Mouse (Mus musculus) heart, adult 18-20 months (tissue): ENCODE data around the gene Mylpf. TPM values are rescaled to one million over a fixed set of nuclear protein-coding genes. Genes with fewer than 3 reads are reported as not detected.
"Not testable (repeated sequence)": the region's sequence is repeated elsewhere in the genome, so short reads cannot be mapped to it uniquely, and the experiment has no call there.

Experiments used
- DNase-seq, 2 experiments: peaks; one replicate each; pipeline ENCODE4 v3.0.0; 2021 to 2022; ENCODE audit warnings: mixed read lengths in 1 of 2
- total RNA-seq, 2 experiments: library from RNA; stranded (reverse); gene quantifications; 2 replicates each; pipeline ENCODE4 v1.2.3; 2021

Mylpf gene
- total RNA-seq, 2 experiments from 2014 or later = 1.1 to 3.7 TPM

DNA sequence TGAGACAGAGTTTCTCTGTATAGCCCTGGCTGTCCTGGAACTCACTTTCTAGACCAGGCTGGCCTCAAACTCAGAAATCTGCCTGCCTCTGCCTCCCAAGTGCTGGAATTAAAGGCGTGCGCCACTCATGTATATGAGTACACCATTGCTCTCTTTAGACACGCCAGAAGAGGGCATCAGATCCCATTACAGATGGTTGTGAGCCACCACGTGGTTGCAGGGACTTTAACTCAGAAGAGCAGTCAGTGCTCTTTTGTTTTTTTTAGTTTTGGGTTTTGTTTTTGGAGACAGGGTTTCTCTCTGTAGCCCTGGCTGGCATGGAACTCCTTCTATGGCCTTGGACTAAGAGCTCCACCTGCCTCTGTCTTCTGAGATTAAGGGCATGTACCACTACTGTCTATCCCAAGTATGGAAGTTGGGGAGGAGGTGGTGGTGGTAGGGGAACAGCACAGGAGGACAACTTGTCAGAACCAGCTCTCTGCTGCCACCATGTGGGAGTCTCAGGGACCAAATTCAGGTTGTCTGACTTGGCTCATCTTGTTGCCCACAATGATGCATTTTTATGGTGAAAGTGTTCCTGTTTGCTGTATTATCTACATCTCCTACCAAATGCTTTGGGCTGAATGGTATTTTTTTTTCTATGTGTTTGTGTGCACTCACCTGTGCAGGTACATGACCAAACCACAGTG is 20.1 kb downstream of the Mylpf start:
- peak; percentile 74 to 87 for DNase-seq

DNA sequence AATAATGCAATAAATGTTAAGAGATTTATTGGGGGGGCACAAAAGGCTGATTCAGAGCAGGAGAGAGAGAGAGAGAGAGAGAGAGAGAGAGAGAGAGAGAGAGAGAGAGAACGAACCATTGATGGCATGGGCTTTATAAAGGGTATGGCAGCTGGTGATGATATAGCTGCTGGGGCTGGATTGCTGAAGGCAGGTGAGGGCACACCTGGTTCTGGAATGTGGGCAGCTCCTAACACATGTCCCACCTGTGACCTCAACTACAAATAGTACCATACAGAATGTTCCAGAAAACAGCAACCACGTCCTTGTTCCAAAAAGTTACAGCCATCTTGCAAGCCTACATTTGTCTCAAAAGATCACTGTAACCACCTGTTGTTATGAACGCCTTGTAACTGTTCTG is 22.7 kb downstream of the Mylpf start:
- no peak for DNase-seq

- no peak for DNase-seq
Measured at GRCm38 (mm10) chr7:127231826-127232621, 23.3 kb downstream of the Mylpf start.

- DNase-seq = peak; percentile 85 to 89
Measured at GRCm38 (mm10) chr7:127232622-127233367, 24.1 kb downstream of the Mylpf start, which contains the start of the genes Zfp553 and Sept1. Gene Zfp553 (plus strand): TSS chr7:127233061. Gene Sept1 (minus strand): TSS chr7:127233130.

DNA sequence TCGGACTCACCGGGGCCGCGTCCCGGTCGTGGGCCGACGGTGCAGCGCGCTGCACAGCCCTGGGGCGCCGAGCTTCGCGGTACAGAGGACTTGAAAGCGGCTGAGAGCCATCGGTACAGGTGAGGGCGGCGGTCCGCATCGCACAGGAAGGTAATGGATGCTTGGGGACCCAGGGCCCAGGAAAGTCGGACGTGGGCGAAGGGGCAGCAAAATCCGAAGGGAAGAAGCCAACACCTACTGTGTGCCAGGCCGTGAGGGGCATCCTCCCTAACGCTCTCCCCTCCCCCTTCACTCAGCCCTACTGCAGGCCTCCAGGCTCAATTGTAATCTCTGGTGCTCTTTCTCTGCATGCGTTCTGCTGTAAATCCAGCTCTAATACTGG is 24.7 kb downstream of the Mylpf start:
- no peak for DNase-seq

- no peak for DNase-seq
Measured at GRCm38 (mm10) chr7:127233765-127234164, 25.1 kb downstream of the Mylpf start.

GRCm38 (mm10) chr7:127234777-127235176 is 26.1 kb downstream of the Mylpf start:
- no peak for DNase-seq

DNA sequence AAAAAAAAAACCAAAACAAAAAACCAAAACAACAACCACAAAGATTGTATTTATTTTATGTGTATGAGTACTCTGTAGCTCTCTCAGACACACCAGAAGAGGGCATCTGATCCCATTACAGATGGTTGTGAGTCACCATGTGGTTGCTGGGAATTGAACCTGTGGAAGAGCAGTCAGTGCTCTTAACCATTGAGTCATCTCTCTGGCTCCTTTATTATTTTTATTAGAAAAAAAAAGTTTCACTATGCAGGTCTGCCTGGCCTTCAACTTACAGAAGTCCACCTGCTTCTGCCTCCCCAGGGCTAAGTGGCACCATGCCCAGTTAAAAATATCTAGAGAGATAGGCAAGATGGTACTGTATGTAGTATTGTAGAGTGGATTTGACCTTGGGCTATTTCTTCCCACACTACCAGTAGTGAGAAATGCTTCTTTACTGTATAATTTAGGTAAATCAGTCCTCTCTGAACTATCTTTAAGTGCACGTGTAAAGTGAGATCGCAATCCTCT is 34.7 kb downstream of the Mylpf start:
- no peak for DNase-seq

- DNase-seq = peak; percentile 95 to 97
Measured at GRCm38 (mm10) chr7:127243870-127244657, 35.4 kb downstream of the Mylpf start, which contains the start of gene Zfp771. Gene Zfp771 (plus strand): TSS chr7:127244274.

DNA sequence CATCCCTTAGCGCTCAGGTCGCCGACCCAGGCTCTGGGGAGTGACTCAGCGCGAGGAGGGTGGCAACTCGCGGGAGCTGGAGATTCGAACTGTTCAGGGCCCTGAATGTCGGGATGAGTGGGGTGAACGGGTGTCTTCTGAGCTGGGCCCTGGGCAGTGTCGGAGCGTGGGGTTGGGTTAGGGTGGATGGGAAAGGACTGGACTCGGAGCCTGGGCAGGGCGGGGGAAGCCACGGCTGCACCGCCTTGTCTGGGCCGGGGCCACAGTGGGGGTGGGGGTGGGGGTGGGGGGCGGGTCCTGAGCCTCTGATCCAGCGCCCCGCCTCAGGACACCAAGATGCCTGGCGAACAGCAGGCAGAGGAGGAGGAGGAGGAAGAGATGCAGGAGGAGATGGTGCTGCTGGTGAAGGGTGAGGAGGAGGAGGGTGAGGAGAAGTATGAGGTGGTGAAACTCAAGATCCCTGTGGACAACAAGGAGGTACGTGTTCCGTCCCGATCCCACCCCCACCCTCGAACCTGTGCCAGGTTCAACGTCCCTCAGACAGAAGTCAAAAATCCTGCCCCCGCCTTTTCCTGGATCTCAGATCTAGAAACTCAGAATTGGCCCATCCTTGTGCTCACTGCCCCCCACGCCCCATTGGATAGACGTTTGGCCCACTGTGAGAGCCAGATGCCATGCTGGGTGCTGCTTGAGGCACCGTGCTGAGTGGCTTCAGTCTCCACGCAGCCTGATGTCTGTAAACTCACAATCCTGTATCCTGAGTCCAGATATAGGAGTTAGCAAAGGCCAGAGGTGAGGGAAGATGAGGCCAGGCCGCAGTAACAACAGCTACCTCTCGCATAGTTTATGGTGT is 36.2 kb downstream of the Mylpf start:
- no peak for DNase-seq

DNA sequence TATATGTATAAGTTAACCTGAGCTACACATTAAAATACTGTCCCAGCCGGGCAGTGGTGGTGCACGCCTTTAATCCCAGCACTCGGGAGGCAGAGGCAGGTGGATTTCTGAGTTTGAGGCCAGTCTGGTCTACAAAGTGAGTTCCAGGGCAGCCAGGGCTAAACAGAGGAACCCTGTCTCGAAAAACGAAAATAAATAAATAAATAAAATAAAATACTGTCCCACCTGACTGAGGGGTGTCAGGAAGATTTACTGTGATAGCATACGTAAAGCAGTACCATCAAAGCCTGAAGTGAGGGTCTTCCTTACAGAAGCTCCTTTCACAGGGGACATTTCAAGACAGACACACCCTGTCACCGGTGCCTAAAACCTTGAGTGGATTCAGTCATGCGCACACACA is 41.8 kb downstream of the Mylpf start:
- DNase-seq = not testable (repeated sequence)

GRCm38 (mm10) chr7:127252414-127252813 is 43.7 kb downstream of the Mylpf start:
- DNase-seq = peak in 1 of 2 experiments; percentile 42

GRCm38 (mm10) chr7:127253341-127253740 is 44.7 kb downstream of the Mylpf start:
- DNase-seq = no peak

- peak; percentile 94 to 96 for DNase-seq
Measured at GRCm38 (mm10) chr7:127253821-127254769, 45.4 kb downstream of the Mylpf start.

GRCm38 (mm10) chr7:127255008-127255407 is 46.3 kb downstream of the Mylpf start:
- no peak for DNase-seq

DNA sequence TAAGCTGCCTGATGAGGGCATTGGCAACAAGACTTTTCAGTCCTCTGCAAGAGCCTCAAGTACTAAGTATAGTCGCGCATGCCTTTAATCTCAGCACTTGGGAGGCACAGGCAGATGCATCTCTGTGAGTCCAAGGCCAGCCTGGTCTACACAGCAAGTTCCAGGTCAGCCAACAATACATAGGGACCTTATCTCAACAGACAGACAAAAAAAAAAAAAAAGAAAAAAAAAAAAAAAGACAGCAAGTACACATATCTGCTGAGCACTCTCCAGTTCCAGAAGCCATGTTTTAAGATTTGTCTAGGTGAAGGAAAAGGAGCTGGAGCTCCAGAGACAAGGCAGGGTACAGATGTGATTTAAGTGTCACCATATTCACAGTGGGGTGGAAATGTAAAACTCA is 47.3 kb downstream of the Mylpf start:
- DNase-seq = no peak

DNA sequence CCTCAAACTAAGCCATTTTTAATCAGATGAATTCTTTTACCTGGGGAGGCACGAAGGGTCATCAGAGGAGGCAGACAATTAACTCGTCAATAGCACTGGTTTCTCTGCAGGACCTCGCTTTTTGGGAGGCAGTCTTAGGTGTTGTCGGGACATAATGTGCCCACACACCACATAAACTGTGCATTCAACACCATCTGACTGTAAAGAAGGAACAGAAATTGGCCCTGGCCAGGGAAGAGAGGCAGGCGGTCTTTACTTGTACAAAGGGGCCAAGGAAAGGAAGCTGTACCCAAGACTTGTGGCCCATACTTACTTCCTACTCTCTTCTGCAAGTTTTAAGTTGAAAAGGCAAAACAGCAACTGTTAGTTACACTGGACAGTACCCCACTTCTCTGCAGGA is 47.8 kb downstream of the Mylpf start:
- peak in 1 of 2 experiments; percentile 47 for DNase-seq

DNA sequence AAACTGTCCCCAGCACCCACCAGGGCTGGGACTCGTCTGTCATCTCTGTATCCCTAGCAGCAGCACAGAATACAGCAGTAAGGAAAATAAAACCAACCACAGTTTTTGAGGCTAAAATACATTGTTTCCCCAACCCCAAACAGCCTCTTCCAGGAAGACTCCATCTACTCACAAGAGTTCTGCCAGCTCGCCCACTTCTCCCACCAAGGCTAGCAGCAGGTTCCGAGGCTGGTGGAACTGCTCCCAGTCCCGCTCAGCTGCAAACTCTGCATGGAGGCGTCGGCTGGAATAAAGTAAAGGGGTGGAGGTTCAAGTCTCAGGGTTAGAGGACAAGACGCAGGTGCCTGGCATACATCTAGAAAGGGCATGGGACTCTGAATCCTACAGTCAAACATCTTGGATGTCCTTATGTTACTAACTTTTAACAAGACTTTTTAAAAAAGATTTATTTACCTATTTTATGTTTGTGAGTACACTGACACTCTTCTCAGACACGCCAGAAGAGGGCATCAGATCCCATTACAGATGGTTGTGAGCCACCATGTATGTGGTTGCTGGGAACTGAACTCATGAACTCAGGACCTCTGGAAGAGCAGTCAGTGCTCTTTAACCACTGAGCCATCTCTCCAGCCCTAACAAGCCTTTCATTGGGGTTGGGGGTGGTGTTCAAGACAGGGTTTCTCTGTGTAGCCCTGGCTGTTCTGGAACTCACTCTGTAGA is 50.7 kb downstream of the Mylpf start:
- no peak for DNase-seq
